Mouse (Mus musculus) stomach, adult 2 months (tissue): ENCODE measurements around the gene 2210016F16Rik. TPM values are rescaled to one million over a fixed set of nuclear protein-coding genes. Genes with fewer than 3 reads are reported as not detected.

ENCODE experiments used
- polyA plus RNA-seq: library from polyadenylated mRNA; depleted of rRNA; stranded (reverse); fragments of >200 nt; gene quantifications from 2 replicates; pipeline ENCODE4 v1.2.3, GENCODE M21; 2012; rRNA removed

2210016F16Rik gene
- polyA plus RNA-seq = 13.5 and 32.0 TPM in 2 replicates

GRCm38 (mm10) chr13:58384779-58385546 lies at the start of gene 2210016F16Rik:
Gene 2210016F16Rik (minus strand): TSS chr13:58385225.

GRCm38 (mm10) chr13:58403243-58403642 lies 18.2 kb upstream of the 2210016F16Rik start, which contains the start of gene Hnrnpk:
Gene Hnrnpk (minus strand): TSS chr13:58403343.

GRCm38 (mm10) chr13:58402003-58402743 lies 17.1 kb upstream of the 2210016F16Rik start, which contains the start of gene Rmi1:
Gene Rmi1 (plus strand): TSS chr13:58402248.

GRCm38 (mm10) chr13:58358629-58359303 lies 26.3 kb downstream of the 2210016F16Rik start, which contains the start of gene Kif27:
Gene Kif27 (minus strand): TSS chr13:58359122.

Other genes with a start within 250 kb of the 2210016F16Rik start
- gene Idnk, start 227.6 kb downstream of the 2210016F16Rik start, polyA plus RNA-seq = 4.0 and 5.5 TPM in 2 replicates
- gene Ubqln1, start 169.6 kb downstream of the 2210016F16Rik start, polyA plus RNA-seq = 65.7 and 70.9 TPM in 2 replicates
- 2.0 and 2.1 TPM in 2 replicates for gene Gkap1, start 109.5 kb downstream of the 2210016F16Rik start, polyA plus RNA-seq
- 0.01 TPM in 1 of 2 replicates, not detected in the other for gene Kif27, start 26.1 kb downstream of the 2210016F16Rik start, polyA plus RNA-seq
- 2.0 and 2.2 TPM in 2 replicates for gene Rmi1, start 17.0 kb upstream of the 2210016F16Rik start, polyA plus RNA-seq
- gene Hnrnpk, start 18.1 kb upstream of the 2210016F16Rik start, polyA plus RNA-seq = 58.0 and 69.0 TPM in 2 replicates
- 1.2 and 1.3 TPM in 2 replicates for gene Slc28a3, start 225.7 kb upstream of the 2210016F16Rik start, polyA plus RNA-seq